ENCODE assay signal across 8 mouse cellular contexts in the genomic region with DNA sequence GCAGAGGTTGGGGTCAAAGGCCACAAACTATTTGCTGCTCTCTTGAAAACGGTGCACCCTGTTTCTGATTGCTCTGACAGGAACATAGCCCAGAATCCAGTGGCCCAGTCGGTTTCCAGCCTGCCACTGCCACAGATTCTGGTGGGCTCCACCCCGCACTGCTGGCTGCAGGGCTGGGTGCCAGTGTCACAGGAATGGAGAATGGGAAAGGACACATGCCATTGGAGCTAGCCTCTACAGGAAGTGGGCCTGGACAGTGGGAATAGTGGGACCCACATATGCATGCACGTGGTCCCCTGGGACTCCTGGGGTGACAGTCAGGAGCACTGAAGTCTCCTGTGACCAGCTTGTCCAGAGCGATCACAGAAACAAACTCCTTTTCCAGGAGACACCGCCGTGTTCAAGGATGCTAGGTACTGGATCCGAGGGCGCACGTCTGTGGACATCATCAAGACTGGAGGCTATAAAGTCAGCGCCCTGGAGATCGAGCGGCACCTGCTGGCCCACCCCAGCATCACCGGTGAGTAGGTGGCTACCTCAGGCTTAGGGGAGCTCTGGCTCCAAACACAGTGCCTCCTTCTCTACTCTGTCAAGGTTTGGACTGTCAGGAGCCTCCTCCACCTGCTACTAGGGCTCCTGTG. TPM values are rescaled to one million over a fixed set of nuclear protein-coding genes. Genes with fewer than 3 reads are reported as not detected.
DNase-seq lines count a peak whose midpoint lies in the region; ATAC-seq lines count a peak whose summit lies in the region.

No protein-coding gene starts in this region.

- H3K4me3 ChIP-seq in midbrain, embryonic 11.5 days (ENCODE audit: low read depth, low read length) = no peak overlapping the region
- H3K4me3 ChIP-seq in midbrain, embryonic 10.5 days = no peak overlapping the region
- H3K4me3 ChIP-seq in hindbrain, embryonic 14.5 days (replicated peaks; ENCODE audit: low read length) = no peak overlapping the region

- H3K4me2 ChIP-seq in midbrain, embryonic 11.5 days = no peak overlapping the region
- no peak overlapping the region for H3K4me2 ChIP-seq in hindbrain, embryonic 14.5 days (replicated peaks)

- peak; percentile 71 for DNase-seq in cerebellum, postnatal 10 days
- DNase-seq in cerebellum, adult 11 months = no peak
- peak; percentile 73 for DNase-seq in midbrain, embryonic 11.5 days (ENCODE audit: low spot score, missing footprints)
- DNase-seq in midbrain, embryonic 10.5 days (ENCODE audit: low spot score) = no peak
- no peak for DNase-seq in hindbrain, embryonic 14.5 days (ENCODE audit: low spot score)
- DNase-seq in splenic B cell, adult 2 months (ENCODE audit: low read depth, low spot score) = peak; percentile 47
- no peak for DNase-seq in spleen, postnatal 14 days (ENCODE audit: low spot score in 2 of 2)
- no peak for DNase-seq in embryo, embryonic 9.5 days (ENCODE audit: extremely low spot score)

- no peak overlapping the region for H3K27ac ChIP-seq in midbrain, embryonic 11.5 days (ENCODE audit: low read depth, low read length)
- H3K27ac ChIP-seq in midbrain, embryonic 10.5 days (replicated peaks) = no peak overlapping the region
- H3K27ac ChIP-seq in hindbrain, embryonic 14.5 days = peak overlapping the region; percentile 86

- no peak overlapping the region for H3K9ac ChIP-seq in midbrain, embryonic 11.5 days (ENCODE audit: low read length)
- H3K9ac ChIP-seq in hindbrain, embryonic 14.5 days = peak overlapping the region; percentile 10; the same call in 1 of the 2 replicates

- WGBS in midbrain, embryonic 11.5 days = 78% methylated on average over 14 of the region's 14 CpGs
- WGBS in midbrain, embryonic 10.5 days = 82% methylated on average over 14 of the region's 14 CpGs
- 70% methylated on average over 14 of the region's 14 CpGs for WGBS in hindbrain, embryonic 14.5 days

- no peak for ATAC-seq in midbrain, embryonic 11.5 days (ENCODE audit: low FRiP score)
- no peak for ATAC-seq in hindbrain, embryonic 14.5 days (ENCODE audit: low FRiP score)

- peaks cover 5% of the 10 kb centered on the region for H3K4me1 ChIP-seq in midbrain, embryonic 11.5 days (ENCODE audit: control insufficient read depth, insufficient read depth, low read length)
- H3K4me1 ChIP-seq in midbrain, embryonic 10.5 days = peaks cover 29% of the 10 kb centered on the region
- peaks cover 46% of the 10 kb centered on the region for H3K4me1 ChIP-seq in hindbrain, embryonic 14.5 days (replicated peaks; ENCODE audit: control insufficient read depth, insufficient read depth, low read length)

- no peaks in the 10 kb centered on the region; the same call in 1 of the 2 replicates for H3K36me3 ChIP-seq in midbrain, embryonic 11.5 days (ENCODE audit: control insufficient read depth, insufficient read depth, low read length)
- H3K36me3 ChIP-seq in midbrain, embryonic 10.5 days = peaks cover 17% of the 10 kb centered on the region
- 0 out of 2 replicates have a peak, but pooled peaks cover 12% of the 10 kb centered on the region for H3K36me3 ChIP-seq in hindbrain, embryonic 14.5 days (replicated peaks; ENCODE audit: control insufficient read depth, insufficient read depth)
- H3K36me3 ChIP-seq in splenic B cell, adult 2 months (ENCODE audit: control insufficient read depth, insufficient read depth, low read length, poor library complexity, severe bottlenecking) = peaks cover 3% of the 10 kb centered on the region

- H3K27me3 ChIP-seq in midbrain, embryonic 11.5 days (ENCODE audit: control insufficient read depth, insufficient read depth, low read length) = no peaks in the 10 kb centered on the region
- peaks cover 7% of the 10 kb centered on the region; the same call in 1 of the 2 replicates for H3K27me3 ChIP-seq in midbrain, embryonic 10.5 days (ENCODE audit: low read depth, poor library complexity, severe bottlenecking)
- no peaks in the 10 kb centered on the region for H3K27me3 ChIP-seq in hindbrain, embryonic 14.5 days (ENCODE audit: control insufficient read depth, insufficient read depth, low read length)
- no peaks in the 10 kb centered on the region for H3K27me3 ChIP-seq in splenic B cell, adult 2 months (ENCODE audit: control insufficient read depth, insufficient read depth, low read length, poor library complexity, severe bottlenecking)

- no peaks in the 10 kb centered on the region for H3K9me3 ChIP-seq in midbrain, embryonic 11.5 days (ENCODE audit: control insufficient read depth, low read length)
- no peaks in the 10 kb centered on the region for H3K9me3 ChIP-seq in midbrain, embryonic 10.5 days (replicated peaks)
- H3K9me3 ChIP-seq in hindbrain, embryonic 14.5 days (ENCODE audit: control insufficient read depth, low read length) = no peaks in the 10 kb centered on the region

RNA-seq across cellular contexts. Expression of a gene that starts 35.0 kb away (rescaled TPM):
- polyA plus RNA-seq in midbrain, embryonic 11.5 days (2014; fragmentation: Nextera tagmentation; extraction: Ambion mirVana) = 0.47 and 0.59 TPM in 2 replicates
- polyA plus RNA-seq in midbrain, embryonic 10.5 days (2016; fragmentation: Nextera tagmentation; extraction: Ambion mirVana) = 0.51 and 0.54 TPM in 2 replicates
- 1.5 TPM in 2 replicates for polyA plus RNA-seq in hindbrain, embryonic 14.5 days (2014; fragmentation: Nextera tagmentation; extraction: Ambion mirVana)

RNA-seq across cellular contexts. Expression of a gene that starts 37.4 kb away (rescaled TPM):
- 13.9 and 14.9 TPM in 2 replicates for polyA plus RNA-seq in midbrain, embryonic 11.5 days (2014; fragmentation: Nextera tagmentation; extraction: Ambion mirVana)
- polyA plus RNA-seq in midbrain, embryonic 10.5 days (2016; fragmentation: Nextera tagmentation; extraction: Ambion mirVana) = 17.8 and 18.6 TPM in 2 replicates
- polyA plus RNA-seq in hindbrain, embryonic 14.5 days (2014; fragmentation: Nextera tagmentation; extraction: Ambion mirVana) = 14.5 and 16.5 TPM in 2 replicates

Comparison
In these comparisons a context has a peak if more than half of its experiments do, and no peak if none do; other contexts are left out.
1. DNase-seq: peak in cerebellum, postnatal 10 days (2 of 2), midbrain, embryonic 11.5 days (single experiment) and splenic B cell, adult 2 months (single experiment); none in cerebellum, adult 11 months (single experiment), midbrain, embryonic 10.5 days (single experiment), hindbrain, embryonic 14.5 days (single experiment), spleen, postnatal 14 days (0 of 2) and embryo, embryonic 9.5 days (single experiment).